Mouse (Mus musculus) forebrain, embryonic 14.5 days (tissue): Measurements from ENCODE around the gene Cdip1. TPM values are rescaled to one million over a fixed set of nuclear protein-coding genes. Genes with fewer than 3 reads are reported as not detected.

Source experiments
- ATAC-seq: fragments of 200-750 bp; cut with Nextera tagmentation; 2 replicates; pipeline ENCODE4 v1.8.0; 2017; ENCODE audit warnings: mild to moderate bottlenecking, moderate library complexity
- DNase-seq: peaks from one replicate; pipeline ENCODE4 v3.0.0-alpha.2; 2015; ENCODE audit warnings: low spot score
- H3K27ac ChIP-seq: fragments of 300-500 bp; sonication (generic); 2 replicates; pipeline ENCODE4 v1.5.1; 2014; ENCODE audit warnings: low read depth, mild to moderate bottlenecking, control low read depth, low read length, moderate library complexity
- H3K27me3 ChIP-seq: fragments of 300-500 bp; sonication (generic); replicated peaks from 2 replicates; pipeline ENCODE4 v1.6.1; 2014; ENCODE audit warnings: low read length, control low read depth, mixed read lengths; ENCODE audit not compliant: control insufficient read depth, insufficient read depth
- H3K36me3 ChIP-seq: fragments of 300-500 bp; sonication (generic); 2 replicates; pipeline ENCODE4 v1.6.1; 2014; ENCODE audit warnings: low read length, control low read depth; ENCODE audit not compliant: control insufficient read depth, insufficient read depth
- H3K4me1 ChIP-seq: fragments of 300-500 bp; sonication (generic); 2 replicates; pipeline ENCODE4 v1.6.1; 2014; ENCODE audit warnings: antibody characterized with exemption, low read length, control low read depth; ENCODE audit not compliant: control insufficient read depth, insufficient read depth
- H3K4me2 ChIP-seq: fragments of 300-500 bp; sonication (generic); 2 replicates; pipeline ENCODE4 v1.6.1; 2014; ENCODE audit warnings: mild to moderate bottlenecking, control low read depth, low read length
- H3K4me3 ChIP-seq: fragments of 300-500 bp; sonication (generic); 2 replicates; pipeline ENCODE4 v1.5.1; 2014; ENCODE audit warnings: low read depth, low read length, control low read depth
- H3K9ac ChIP-seq: fragments of 300-500 bp; sonication (generic); 2 replicates; pipeline ENCODE4 v1.6.1; 2014; ENCODE audit warnings: mild to moderate bottlenecking, low read length, control low read depth, moderate library complexity
- H3K9me3 ChIP-seq: fragments of 300-500 bp; sonication (generic); replicated peaks from 2 replicates; pipeline ENCODE4 v1.6.1; 2016; ENCODE audit warnings: low read length, control low read depth, mixed read lengths; ENCODE audit not compliant: control insufficient read depth
- WGBS: fragments of 180-500 bp; shearing (Covaris S2); extraction: QIAGEN DNeasy Blood & Tissue Kit; methylation state at CpG from one replicate; pipeline ENCODE4 v1.1.7; 2014; 5-methylcytosine and 5-hydroxymethylcytosine counted together
- polyA plus RNA-seq: library from polyadenylated mRNA; unstranded; fragments of >200 nt; fragmentation: Nextera tagmentation; extraction: Ambion mirVana; gene quantifications from 2 replicates; pipeline ENCODE4 v1.2.1, GENCODE M21; 2014

The Cdip1 gene
- polyA plus RNA-seq, result 87.1 and 96.5 TPM in 2 replicates

GRCm38 (mm10) chr16:4789810-4790559, at the start of gene Cdip1:
Cdip1 (minus strand) TSS chr16:4790292.
- H3K4me2 ChIP-seq, result peak within 1 kb of the TSS; percentile 86
- DNase-seq (peak; percentile 97), ATAC-seq (peak; percentile 99)
- H3K4me3 ChIP-seq, result peak within 1 kb of the TSS; percentile 83
- no peaks in the 10 kb centered on the region for H3K9me3 ChIP-seq
- H3K27ac ChIP-seq, result peak within 1 kb of the TSS; percentile 98
- H3K4me1 ChIP-seq, result peaks cover 13% of the 10 kb centered on the region; the same call in 1 of the 2 replicates
- H3K27me3 ChIP-seq, result no peaks in the 10 kb centered on the region
- H3K36me3 ChIP-seq, result no peaks in the 10 kb centered on the region
- peak within 1 kb of the TSS; percentile 86 for H3K9ac ChIP-seq
- under 1% methylated on average over 51 of the region's 51 CpGs for WGBS

DNA sequence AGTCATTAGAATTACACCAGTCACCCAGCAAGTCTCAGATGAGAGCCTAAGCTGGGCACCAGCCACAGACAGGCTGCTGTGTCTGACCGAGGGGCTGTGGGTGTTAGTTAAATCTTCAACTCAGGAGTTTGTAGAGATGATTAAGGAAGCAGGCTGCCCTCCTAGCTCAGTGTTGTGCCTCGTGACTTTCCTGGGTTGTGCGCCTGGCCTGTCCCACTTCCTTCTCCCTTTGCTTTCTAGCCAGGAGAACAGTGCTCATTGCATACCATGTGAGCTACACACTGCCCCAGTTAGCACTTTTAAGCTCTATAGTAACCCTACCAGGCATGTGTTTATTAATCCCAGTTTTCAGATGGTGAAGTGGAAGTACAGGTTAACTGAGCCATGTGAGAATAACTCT, 49.5 kb upstream of the Cdip1 start:
- H3K4me2 ChIP-seq, result no peak overlapping the region
- H3K9ac ChIP-seq, result no peak overlapping the region
- DNase-seq (no peak), ATAC-seq (no peak)
- no peak overlapping the region for H3K4me3 ChIP-seq
- H3K27me3 ChIP-seq, result no peaks in the 10 kb centered on the region
- no peaks in the 10 kb centered on the region for H3K4me1 ChIP-seq
- no peaks in the 10 kb centered on the region for H3K36me3 ChIP-seq
- 75% methylated on average over 3 of the region's 3 CpGs for WGBS
- no peaks in the 10 kb centered on the region for H3K9me3 ChIP-seq
- no peak overlapping the region for H3K27ac ChIP-seq

DNA sequence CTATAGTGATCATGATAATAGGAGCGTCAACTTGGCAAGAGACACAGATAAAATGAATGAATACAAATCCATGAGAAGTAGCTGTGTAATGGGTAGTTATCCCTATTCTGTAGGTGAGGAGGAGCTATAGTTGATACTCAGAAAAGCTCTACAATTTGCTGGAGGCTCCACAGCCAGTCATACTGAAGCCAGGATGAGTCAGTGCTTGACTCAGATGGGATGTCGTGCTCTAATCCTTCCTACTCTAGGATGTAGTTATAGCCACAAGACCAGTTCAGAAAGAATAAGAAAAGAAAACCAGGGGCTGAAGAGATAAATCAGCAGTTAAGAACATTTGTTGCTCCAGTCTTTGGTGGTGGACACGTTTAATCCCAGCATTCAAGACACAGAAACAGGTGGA, 47.5 kb upstream of the Cdip1 start:
- Histone ChIP-seq H3K4me1 (no peaks in the 10 kb centered on the region), H3K4me3 (no peak overlapping the region), H3K4me2 (no peak overlapping the region), H3K36me3 (no peaks in the 10 kb centered on the region), H3K27ac (no peak overlapping the region), H3K27me3 (no peaks in the 10 kb centered on the region), H3K9ac (no peak overlapping the region), H3K9me3 (no peaks in the 10 kb centered on the region)
- no peak for ATAC-seq
- WGBS, result 77% methylated on average over 3 of the region's 3 CpGs
- no peak for DNase-seq

DNA sequence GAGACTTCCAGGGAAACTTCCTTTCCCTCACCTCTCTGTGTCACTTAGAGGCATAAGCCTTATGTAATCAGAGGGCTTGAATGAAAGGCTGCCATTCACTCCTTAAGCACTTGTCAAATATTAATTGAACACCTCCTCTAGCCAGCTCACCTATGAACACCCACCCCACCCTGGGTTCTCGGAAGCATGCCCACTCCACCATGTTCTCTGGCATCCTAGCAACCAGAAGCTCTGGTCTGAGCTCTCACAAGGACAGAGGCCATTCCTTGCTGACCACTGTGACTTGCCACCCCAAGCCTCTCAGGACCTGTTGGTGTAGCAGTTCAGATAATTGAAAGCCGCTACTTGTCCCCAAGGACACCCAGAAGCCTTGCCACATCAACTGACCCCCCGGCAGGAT, 45.1 kb upstream of the Cdip1 start, which contains the start of gene 4930562C15Rik:
Gene 4930562C15Rik, plus strand, starts transcription at position 226 of the 400 bp plus-strand sequence.
- no peak within 1 kb of the TSS for H3K4me2 ChIP-seq
- H3K4me3 ChIP-seq, result no peak within 1 kb of the TSS
- H3K4me1 ChIP-seq, result no peaks in the 10 kb centered on the region
- no peak within 1 kb of the TSS for H3K27ac ChIP-seq
- no peak for DNase-seq
- no peaks in the 10 kb centered on the region for H3K27me3 ChIP-seq
- H3K36me3 ChIP-seq, result no peaks in the 10 kb centered on the region
- H3K9me3 ChIP-seq, result no peaks in the 10 kb centered on the region
- 91% methylated on average over 3 of the region's 3 CpGs for WGBS
- no peak within 1 kb of the TSS for H3K9ac ChIP-seq
- no peak for ATAC-seq

DNA sequence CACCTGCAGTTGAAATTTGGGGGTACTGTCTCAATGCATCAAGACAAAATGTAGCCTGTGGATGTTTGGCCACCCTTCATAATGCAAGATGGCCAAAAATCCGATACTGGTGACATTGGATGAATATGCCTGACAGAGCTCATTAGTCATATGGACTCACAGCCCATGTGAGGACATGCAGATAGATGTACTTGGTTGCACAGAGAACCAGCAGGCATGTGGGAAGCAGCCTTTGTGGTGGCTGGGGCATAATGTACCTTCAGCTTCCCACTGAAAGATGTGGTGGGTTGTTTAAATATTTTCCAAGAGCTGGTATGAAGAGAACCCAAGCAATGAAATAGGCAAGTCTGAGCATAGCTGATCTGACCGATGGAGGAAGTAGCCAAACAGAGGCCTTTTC, 43.8 kb upstream of the Cdip1 start:
- no peak overlapping the region for H3K27ac ChIP-seq
- H3K27me3 ChIP-seq, result no peaks in the 10 kb centered on the region
- no peak overlapping the region for H3K4me3 ChIP-seq
- ATAC-seq (no peak), DNase-seq (no peak)
- 85% methylated on average over 2 of the region's 2 CpGs for WGBS
- H3K9ac ChIP-seq, result no peak overlapping the region
- H3K4me2 ChIP-seq, result no peak overlapping the region
- no peaks in the 10 kb centered on the region for H3K9me3 ChIP-seq
- no peaks in the 10 kb centered on the region for H3K4me1 ChIP-seq
- no peaks in the 10 kb centered on the region for H3K36me3 ChIP-seq

- DNase-seq (no peak), ATAC-seq (no peak)
- Histone ChIP-seq H3K4me1 (no peaks in the 10 kb centered on the region), H3K4me3 (no peak overlapping the region), H3K9ac (no peak overlapping the region), H3K36me3 (no peaks in the 10 kb centered on the region), H3K27me3 (no peaks in the 10 kb centered on the region), H3K27ac (no peak overlapping the region), H3K4me2 (no peak overlapping the region), H3K9me3 (no peaks in the 10 kb centered on the region)
- WGBS, result 76% methylated on average over 15 of the region's 15 CpGs
Observed at GRCm38 (mm10) chr16:4831650-4832419, 41.7 kb upstream of the Cdip1 start.

DNA sequence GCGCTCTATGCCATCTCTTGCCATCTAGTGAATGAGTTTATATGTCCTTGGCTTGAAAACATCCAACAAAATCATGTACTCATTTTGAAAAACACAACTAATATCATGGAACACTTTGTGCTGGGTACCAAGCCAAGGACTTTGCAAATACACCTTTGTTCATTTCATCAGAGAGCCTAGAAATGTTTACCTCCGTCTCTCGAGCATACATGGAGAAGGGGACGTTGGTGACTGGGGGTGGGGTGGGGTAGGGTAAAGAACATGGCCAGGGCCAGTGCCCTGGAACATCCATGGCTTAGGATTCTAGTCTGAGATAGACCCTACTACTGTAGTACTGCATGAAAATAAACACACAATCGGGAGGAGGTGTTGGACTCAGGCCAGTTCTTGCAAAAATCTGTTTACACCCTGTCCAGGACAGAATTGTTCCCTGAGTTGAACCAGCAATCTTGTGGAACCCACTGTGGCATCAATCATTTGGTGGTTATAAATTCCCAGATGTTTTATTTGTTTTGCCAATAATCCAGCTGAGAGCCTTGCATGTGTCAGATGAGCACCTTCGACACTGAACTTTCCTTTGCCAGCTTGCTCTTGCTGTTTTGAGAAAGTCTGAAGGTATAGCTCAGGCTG, 39.3 kb upstream of the Cdip1 start:
- Histone ChIP-seq H3K4me1 (no peaks in the 10 kb centered on the region), H3K9ac (no peak overlapping the region), H3K27ac (no peak overlapping the region), H3K9me3 (no peaks in the 10 kb centered on the region), H3K36me3 (no peaks in the 10 kb centered on the region), H3K4me2 (no peak overlapping the region), H3K4me3 (no peak overlapping the region), H3K27me3 (no peaks in the 10 kb centered on the region)
- no peak for DNase-seq
- ATAC-seq, result no peak
- 81% methylated on average over 6 of the region's 6 CpGs for WGBS

DNA sequence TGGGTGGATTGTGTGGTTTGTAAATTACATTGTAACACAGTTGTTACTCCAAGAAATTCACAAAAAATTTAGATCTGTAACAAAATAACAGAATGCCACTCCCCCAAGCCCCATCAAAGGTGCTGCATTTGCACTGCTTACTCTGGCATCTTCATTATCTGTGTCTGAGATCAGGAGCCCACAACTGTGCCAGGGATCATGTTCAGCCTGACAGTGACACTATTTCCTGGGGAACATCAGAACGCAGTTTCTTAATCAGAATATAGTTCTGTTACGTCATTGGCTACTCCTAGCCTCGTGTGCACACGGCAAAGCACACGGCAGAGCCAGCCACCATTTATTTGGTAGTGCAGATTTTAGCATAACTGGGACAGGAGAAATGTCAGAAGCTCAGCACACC, 37.5 kb upstream of the Cdip1 start:
- WGBS, result 89% methylated on average over 5 of the region's 5 CpGs
- H3K9ac ChIP-seq, result no peak overlapping the region
- H3K27me3 ChIP-seq, result no peaks in the 10 kb centered on the region
- DNase-seq, result no peak
- H3K27ac ChIP-seq, result no peak overlapping the region
- H3K36me3 ChIP-seq, result no peaks in the 10 kb centered on the region
- ATAC-seq, result no peak
- no peak overlapping the region for H3K4me3 ChIP-seq
- no peaks in the 10 kb centered on the region for H3K4me1 ChIP-seq
- no peak overlapping the region for H3K4me2 ChIP-seq
- H3K9me3 ChIP-seq, result no peaks in the 10 kb centered on the region
